Mouse (Mus musculus) limb, embryonic 13.5 days (tissue): ENCODE data around the gene Olfr191. TPM values are rescaled to one million over a fixed set of nuclear protein-coding genes. Genes with fewer than 3 reads are reported as not detected.
"Not testable (repeated sequence)": the region's sequence is repeated elsewhere in the genome, so short reads cannot be mapped to it uniquely, and the experiment has no call there.

Experiments
- ATAC-seq: fragments of 200-750 bp; cut with Nextera tagmentation; 2 replicates; pipeline ENCODE4 v1.8.0; 2017; ENCODE audit warnings: low read depth, moderate number of reproducible peaks, moderate TSS enrichment; ENCODE audit not compliant: low FRiP score
- H3K27ac ChIP-seq: fragments of 300-500 bp; sonication (generic); 2 replicates; pipeline ENCODE4 v1.5.1; 2015; ENCODE audit warnings: inconsistent platforms, mild to moderate bottlenecking, moderate library complexity
- H3K27me3 ChIP-seq: fragments of 300-500 bp; sonication (generic); 2 replicates; pipeline ENCODE4 v1.6.1; 2015; ENCODE audit warnings: mild to moderate bottlenecking, inconsistent platforms
- H3K36me3 ChIP-seq: fragments of 300-500 bp; sonication (generic); 2 replicates; pipeline ENCODE4 v1.6.1; 2015; ENCODE audit warnings: inconsistent platforms, mild to moderate bottlenecking, moderate library complexity
- H3K4me1 ChIP-seq: fragments of 300-500 bp; sonication (generic); 2 replicates; pipeline ENCODE4 v1.6.1; 2015; ENCODE audit warnings: inconsistent platforms
- H3K4me2 ChIP-seq: fragments of 300-500 bp; sonication (generic); replicated peaks from 2 replicates; pipeline ENCODE4 v1.6.1; 2015; ENCODE audit warnings: inconsistent platforms, mild to moderate bottlenecking, moderate library complexity
- H3K4me3 ChIP-seq: fragments of 300-500 bp; sonication (generic); 2 replicates; pipeline ENCODE4 v1.5.1; 2015; ENCODE audit warnings: moderate library complexity, mild to moderate bottlenecking, inconsistent platforms
- H3K9ac ChIP-seq: fragments of 300-500 bp; sonication (generic); 2 replicates; pipeline ENCODE4 v1.6.1; 2015; ENCODE audit warnings: mild to moderate bottlenecking, inconsistent platforms
- H3K9me3 ChIP-seq: fragments of 300-500 bp; sonication (generic); 2 replicates; pipeline ENCODE4 v1.6.1; 2016; ENCODE audit warnings: inconsistent platforms
- WGBS: fragments of 180-500 bp; shearing (Covaris S2); methylation state at CpG from one replicate; pipeline ENCODE4 v1.1.7; 2015; 5-methylcytosine and 5-hydroxymethylcytosine counted together
- polyA plus RNA-seq: library from polyadenylated mRNA; unstranded; fragments of >200 nt; fragmentation: Nextera tagmentation; extraction: Ambion mirVana; gene quantifications from 2 replicates; pipeline ENCODE4 v1.2.1, GENCODE M21; 2015

Gene Olfr191
- not detected in 2 replicates for polyA plus RNA-seq

GRCm38 (mm10) chr16:59089722-59090121 is at the start of gene Olfr191:
Gene Olfr191, minus strand, starts transcription at chr16:59089822.
- ATAC-seq, H3K4me1 ChIP-seq, H3K9me3 ChIP-seq, H3K4me2 ChIP-seq, H3K9ac ChIP-seq, H3K27me3 ChIP-seq, H3K36me3 ChIP-seq, H3K27ac ChIP-seq, H3K4me3 ChIP-seq: not testable (repeated sequence)
- WGBS = 67% methylated on average over 1 of the region's 1 CpGs

DNA sequence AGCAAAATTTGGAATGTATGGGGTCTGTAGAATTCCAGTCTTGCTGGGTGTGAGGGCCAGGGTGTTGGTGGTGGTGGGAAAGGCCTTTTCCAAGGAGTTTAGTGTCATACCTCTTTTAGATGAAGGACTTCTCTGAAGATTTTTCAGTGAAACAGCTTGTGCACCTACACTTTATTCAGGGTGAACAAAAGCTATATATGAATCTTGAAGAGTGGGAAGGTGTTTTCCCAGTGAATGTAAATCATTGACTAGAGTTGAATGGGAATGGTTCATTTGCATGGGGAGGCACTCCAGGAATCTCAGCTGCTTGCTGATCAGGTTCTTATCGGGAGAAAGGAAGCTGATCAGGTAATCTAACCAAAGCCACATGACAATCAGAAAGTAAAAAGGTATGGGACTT is 41.1 kb upstream of the Olfr191 start:
- no peaks in the 10 kb centered on the region for H3K9me3 ChIP-seq
- ATAC-seq = no peak
- H3K4me1 ChIP-seq = no peaks in the 10 kb centered on the region
- H3K27ac ChIP-seq = no peak overlapping the region
- H3K4me2 ChIP-seq = no peak overlapping the region
- 89% methylated on average over 1 of the region's 1 CpGs for WGBS
- H3K27me3 ChIP-seq = no peaks in the 10 kb centered on the region
- no peaks in the 10 kb centered on the region for H3K36me3 ChIP-seq
- no peak overlapping the region for H3K9ac ChIP-seq
- H3K4me3 ChIP-seq = no peak overlapping the region

- Histone ChIP-seq H3K9me3 (no peaks in the 10 kb centered on the region), H3K9ac (no peak within 1 kb of the TSS), H3K4me2 (no peak within 1 kb of the TSS), H3K4me3 (no peak within 1 kb of the TSS), H3K27me3 (no peaks in the 10 kb centered on the region), H3K36me3 (no peaks in the 10 kb centered on the region), H3K4me1 (no peaks in the 10 kb centered on the region), H3K27ac (no peak within 1 kb of the TSS)
- ATAC-seq = no peak
These were observed 31.3 kb upstream of the Olfr191 start, which contains the start of gene Olfr194 for GRCm38 (mm10) chr16:59120969-59121368. Gene Olfr194, minus strand, starts transcription at chr16:59121069.

GRCm38 (mm10) chr16:59111781-59112180 is 22.2 kb upstream of the Olfr191 start, which contains the start of gene Olfr193:
Gene Olfr193, minus strand, starts transcription at chr16:59111881.
- H3K9me3 ChIP-seq = no peaks in the 10 kb centered on the region
- WGBS = 95% methylated on average over 1 of the region's 1 CpGs
- no peaks in the 10 kb centered on the region for H3K36me3 ChIP-seq
- H3K9ac ChIP-seq = no peak within 1 kb of the TSS
- no peak for ATAC-seq
- no peaks in the 10 kb centered on the region for H3K27me3 ChIP-seq
- no peak within 1 kb of the TSS for H3K27ac ChIP-seq
- no peak within 1 kb of the TSS for H3K4me2 ChIP-seq
- H3K4me1 ChIP-seq = no peaks in the 10 kb centered on the region
- no peak within 1 kb of the TSS for H3K4me3 ChIP-seq

GRCm38 (mm10) chr16:59108522-59108921 is 18.9 kb upstream of the Olfr191 start:
- H3K27ac ChIP-seq, H3K4me2 ChIP-seq, H3K9me3 ChIP-seq, H3K27me3 ChIP-seq, H3K4me1 ChIP-seq, H3K4me3 ChIP-seq, ATAC-seq, H3K9ac ChIP-seq, H3K36me3 ChIP-seq: not testable (repeated sequence)
- 71% methylated on average over 5 of the region's 5 CpGs for WGBS

DNA sequence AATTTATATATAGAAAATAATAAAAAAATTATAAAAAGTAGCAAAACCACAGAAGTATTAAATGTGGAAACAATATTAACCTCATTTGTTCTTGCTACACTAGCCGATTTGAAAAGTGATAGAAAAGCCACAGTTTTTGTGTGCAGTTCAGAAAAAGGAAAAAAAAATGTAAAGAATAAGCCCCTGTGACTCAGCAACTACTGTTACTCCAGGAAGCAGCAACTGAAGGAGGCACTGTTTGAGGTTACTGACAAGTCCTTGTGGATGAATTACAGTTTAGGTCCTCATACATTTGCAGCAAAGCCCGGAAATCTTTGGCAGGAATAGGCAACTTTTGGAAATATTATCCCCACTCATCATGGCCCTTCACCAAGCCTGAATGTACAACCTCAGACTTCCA is 15.7 kb upstream of the Olfr191 start:
- H3K27ac ChIP-seq = no peak overlapping the region
- ATAC-seq = no peak
- no peak overlapping the region for H3K4me3 ChIP-seq
- WGBS = 83% methylated on average over 2 of the region's 2 CpGs
- no peak overlapping the region for H3K4me2 ChIP-seq
- no peaks in the 10 kb centered on the region for H3K36me3 ChIP-seq
- no peaks in the 10 kb centered on the region for H3K4me1 ChIP-seq
- no peaks in the 10 kb centered on the region for H3K27me3 ChIP-seq
- H3K9me3 ChIP-seq = no peaks in the 10 kb centered on the region
- H3K9ac ChIP-seq = no peak overlapping the region

GRCm38 (mm10) chr16:59081113-59081512 is 8.5 kb downstream of the Olfr191 start:
- WGBS = 74% methylated on average over 2 of the region's 2 CpGs
- not testable (repeated sequence) for H3K9ac ChIP-seq, ATAC-seq, H3K27ac ChIP-seq, H3K4me3 ChIP-seq, H3K36me3 ChIP-seq, H3K9me3 ChIP-seq, H3K4me2 ChIP-seq, H3K27me3 ChIP-seq, H3K4me1 ChIP-seq

- Histone ChIP-seq H3K36me3 (no peaks in the 10 kb centered on the region), H3K27ac (no peak within 1 kb of the TSS), H3K9me3 (no peaks in the 10 kb centered on the region), H3K27me3 (no peaks in the 10 kb centered on the region), H3K9ac (no peak within 1 kb of the TSS), H3K4me3 (no peak within 1 kb of the TSS), H3K4me2 (no peak within 1 kb of the TSS), H3K4me1 (no peaks in the 10 kb centered on the region)
- ATAC-seq = no peak
- WGBS = 90% methylated on average over 5 of the region's 5 CpGs
These were observed 11.7 kb downstream of the Olfr191 start, which contains the start of gene Olfr190 for GRCm38 (mm10) chr16:59077905-59078304. Gene Olfr190, minus strand, starts transcription at chr16:59078005.

DNA sequence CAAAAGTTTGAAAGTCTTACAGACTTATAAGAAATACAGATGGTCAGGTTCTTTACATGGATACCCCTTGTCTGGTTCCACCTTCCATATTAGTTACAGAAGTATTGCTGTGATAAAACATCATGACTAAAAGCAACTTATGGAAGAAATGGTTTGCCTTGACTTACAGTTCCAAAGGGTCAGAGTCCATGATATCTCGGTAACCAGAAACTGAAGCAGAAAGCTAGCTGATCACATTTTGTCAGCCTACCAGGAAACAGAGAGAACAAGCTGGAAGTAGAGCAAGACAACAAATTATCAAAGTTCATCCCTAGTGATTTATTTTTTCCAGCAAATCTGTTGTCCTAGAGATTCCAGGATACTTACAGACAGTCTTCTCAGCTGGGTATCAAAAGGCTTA is 16.1 kb downstream of the Olfr191 start:
- H3K27me3 ChIP-seq = no peaks in the 10 kb centered on the region
- no peak overlapping the region for H3K4me3 ChIP-seq
- 90% methylated on average over 1 of the region's 1 CpGs for WGBS
- no peak overlapping the region for H3K9ac ChIP-seq
- no peaks in the 10 kb centered on the region for H3K36me3 ChIP-seq
- no peak for ATAC-seq
- H3K9me3 ChIP-seq = no peaks in the 10 kb centered on the region
- no peak overlapping the region for H3K4me2 ChIP-seq
- no peak overlapping the region for H3K27ac ChIP-seq
- H3K4me1 ChIP-seq = no peaks in the 10 kb centered on the region

- H3K4me1 ChIP-seq = no peaks in the 10 kb centered on the region
These were observed 17.9 kb downstream of the Olfr191 start for GRCm38 (mm10) chr16:59071755-59072154.

DNA sequence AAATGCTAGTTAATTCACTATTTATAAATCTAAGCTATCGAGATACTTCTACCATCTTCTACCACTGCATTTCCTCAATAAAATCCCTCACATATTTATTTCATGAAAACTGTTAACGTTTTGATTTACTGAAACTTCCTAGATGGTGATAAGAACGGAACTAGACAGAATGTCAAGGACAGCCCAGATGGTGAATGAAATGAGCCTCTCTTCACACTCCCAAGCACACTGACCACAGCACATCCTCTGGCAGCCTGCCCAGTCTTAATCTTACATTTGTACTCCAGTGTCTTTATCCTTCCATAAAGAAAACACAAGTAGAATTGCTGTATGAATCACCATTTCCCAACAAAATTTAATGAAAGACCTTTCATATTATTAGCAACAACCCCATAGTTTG is 27.2 kb downstream of the Olfr191 start:
- H3K9ac ChIP-seq, H3K4me3 ChIP-seq, H3K27me3 ChIP-seq, H3K9me3 ChIP-seq, H3K4me1 ChIP-seq, H3K4me2 ChIP-seq, H3K36me3 ChIP-seq, ATAC-seq, H3K27ac ChIP-seq: not testable (repeated sequence)
- WGBS = 68% methylated on average over 3 of the region's 3 CpGs

More at GRCm38 (mm10) chr16:59071755-59072154, 17.9 kb downstream of the Olfr191 start:
- Histone ChIP-seq H3K27me3 (no peaks in the 10 kb centered on the region), H3K4me3 (no peak overlapping the region), H3K36me3 (no peaks in the 10 kb centered on the region), H3K27ac (no peak overlapping the region), H3K9me3 (no peaks in the 10 kb centered on the region), H3K4me2 (no peak overlapping the region), H3K9ac (no peak overlapping the region)
- ATAC-seq = no peak

- H3K36me3 ChIP-seq, H3K9ac ChIP-seq, H3K4me1 ChIP-seq, H3K4me2 ChIP-seq, H3K4me3 ChIP-seq, ATAC-seq, H3K27ac ChIP-seq, H3K9me3 ChIP-seq, H3K27me3 ChIP-seq: not testable (repeated sequence)
- WGBS = 95% methylated on average over 2 of the region's 2 CpGs
These were observed 40.3 kb downstream of the Olfr191 start for GRCm38 (mm10) chr16:59049286-59049685.

GRCm38 (mm10) chr16:59048860-59049259 is 40.8 kb downstream of the Olfr191 start:
- no peaks in the 10 kb centered on the region for H3K9me3 ChIP-seq
- H3K4me2 ChIP-seq = no peak overlapping the region
- no peaks in the 10 kb centered on the region for H3K27me3 ChIP-seq
- no peaks in the 10 kb centered on the region for H3K36me3 ChIP-seq
- H3K4me3 ChIP-seq = no peak overlapping the region
- H3K4me1 ChIP-seq = no peaks in the 10 kb centered on the region
- no peak for ATAC-seq
- WGBS = 76% methylated on average over 1 of the region's 1 CpGs
- no peak overlapping the region for H3K9ac ChIP-seq
- no peak overlapping the region for H3K27ac ChIP-seq
